Mouse (Mus musculus) c-Kit-positive CD71-positive TER-119-positive erythroid progenitor cells, embryonic 14.5 days (primary cell): ENCODE measurements around the gene Gbp7.
"Not testable (repeated sequence)": the region's sequence is repeated elsewhere in the genome, so short reads cannot be mapped to it uniquely, and the experiment has no call there.

Experiments used
- DNase-seq: peaks from one replicate; pipeline ENCODE4 v3.0.0-alpha.2; 2013; ENCODE audit warnings: low spot score

The Gbp7 gene

GRCm38 (mm10) chr3:142530087-142530953 lies at the start of gene Gbp7:
Gene Gbp7, plus strand, starts transcription at chr3:142530342.
- DNase-seq = peak; percentile 58

- peak; percentile 31 for DNase-seq
These were observed 39.7 kb upstream of the Gbp7 start for GRCm38 (mm10) chr3:142490465-142490864.

DNA sequence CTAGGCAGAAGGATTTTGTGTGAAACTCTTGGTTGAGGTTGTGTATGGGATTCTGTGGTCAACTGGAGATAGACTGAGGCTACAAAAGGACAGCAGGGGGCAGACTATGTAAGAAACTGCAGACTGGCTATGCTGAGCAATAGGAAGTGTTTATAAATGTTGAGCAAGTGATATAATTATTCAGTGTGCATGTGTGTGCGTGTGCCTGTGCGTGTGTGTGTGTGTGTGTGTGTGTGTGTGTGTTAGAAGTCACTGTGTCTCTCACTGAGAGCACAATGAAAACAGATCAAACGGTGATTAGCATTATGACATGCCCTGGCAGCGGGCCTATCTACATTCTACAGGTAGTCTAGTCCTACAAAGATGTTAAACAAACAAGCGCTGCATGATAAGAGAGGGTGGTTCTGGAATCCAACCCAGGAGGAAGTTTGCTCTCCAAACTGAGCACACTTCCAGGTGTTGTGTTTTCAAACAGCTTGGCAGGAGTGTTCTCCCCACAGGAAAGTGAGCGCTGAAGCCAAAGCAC lies 36.5 kb upstream of the Gbp7 start, which contains the start of gene Gbp5:
Gene Gbp5 (plus strand): TSS at position 443 of the 526 bp plus-strand sequence.
- DNase-seq = no peak

DNA sequence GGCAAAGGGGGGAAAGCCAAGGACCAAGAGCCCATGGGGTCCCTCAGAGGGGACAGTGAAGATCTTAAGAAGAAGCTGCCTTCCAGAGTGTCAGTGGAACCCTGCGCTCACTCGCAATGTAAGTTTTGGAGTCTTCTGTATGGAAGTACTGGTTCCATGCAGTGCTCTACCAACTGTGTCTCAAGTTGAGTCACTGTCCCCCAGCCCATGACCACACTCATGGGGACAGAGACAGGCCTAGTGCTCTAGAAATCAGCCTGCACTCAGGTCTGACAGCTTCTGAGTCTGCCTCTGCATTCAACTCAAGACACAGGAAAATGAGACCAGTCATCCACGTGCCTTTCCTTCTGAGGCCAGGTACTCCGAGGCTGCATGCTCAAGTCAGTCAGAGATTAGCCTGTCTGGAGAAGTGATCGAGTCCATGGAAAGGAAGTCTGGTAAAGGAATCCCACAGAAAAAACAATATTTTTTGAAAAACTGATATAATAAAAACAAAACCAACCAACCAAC lies 34.9 kb upstream of the Gbp7 start:
- DNase-seq = no peak

GRCm38 (mm10) chr3:142496113-142497101 lies 33.7 kb upstream of the Gbp7 start:
- DNase-seq = no peak

DNA sequence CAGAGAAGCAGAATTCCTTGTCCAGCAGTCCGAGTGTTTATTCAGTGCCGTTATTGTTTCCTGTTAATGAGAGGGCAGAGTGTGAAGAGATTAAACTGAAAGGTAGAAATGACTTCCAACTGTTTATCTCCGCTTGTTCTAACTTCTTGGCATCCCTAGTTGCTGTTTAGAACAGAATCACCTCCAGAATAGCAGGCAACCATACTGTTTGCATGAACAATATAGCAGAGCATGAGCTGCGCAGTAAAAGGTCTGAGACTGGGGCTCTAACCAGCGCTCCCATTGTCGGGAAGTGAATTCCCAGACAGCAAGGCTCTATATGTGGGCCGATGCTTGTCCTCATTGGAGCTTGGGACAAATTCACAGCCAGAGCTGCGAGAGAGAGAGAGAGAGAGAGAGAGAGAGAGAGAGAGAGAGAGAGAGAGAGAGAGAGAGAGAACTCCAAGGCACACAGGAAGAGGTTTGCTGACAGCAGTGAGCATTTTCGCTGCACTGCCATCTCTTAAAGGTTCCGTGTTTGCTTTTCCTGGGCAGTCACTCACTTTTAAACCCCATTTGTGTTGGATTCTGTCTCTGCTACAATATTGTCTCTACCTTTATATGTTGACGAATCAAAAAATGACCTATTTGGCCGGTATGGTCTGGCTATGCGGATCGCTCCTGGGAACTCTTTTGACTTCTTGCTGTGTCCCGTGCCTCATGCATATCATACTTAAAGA lies 32.9 kb upstream of the Gbp7 start:
- no peak for DNase-seq

GRCm38 (mm10) chr3:142498941-142499340 lies 31.2 kb upstream of the Gbp7 start:
- DNase-seq = no peak

DNA sequence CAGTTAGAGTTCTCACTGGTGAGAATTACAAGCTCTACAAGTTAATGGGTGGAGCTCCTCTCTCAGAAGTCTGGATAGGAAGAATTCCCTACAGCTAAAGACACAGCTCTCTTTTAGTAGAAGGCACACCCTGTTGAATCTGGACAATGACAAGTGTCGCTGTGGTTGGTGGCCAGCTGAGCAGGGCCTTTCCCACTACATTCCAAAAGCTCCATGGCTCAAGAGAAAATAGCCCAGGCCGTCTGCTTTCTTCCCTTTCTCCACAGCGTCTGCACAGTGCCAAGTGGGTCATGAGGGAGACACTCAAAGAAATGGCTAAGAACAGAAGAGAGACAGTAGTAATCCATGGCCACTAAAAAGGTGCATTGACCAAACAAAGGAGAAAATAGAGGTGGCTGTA lies 2.0 kb upstream of the Gbp7 start:
- no peak for DNase-seq

- DNase-seq = no peak
These were observed 545 bp upstream of the Gbp7 start for GRCm38 (mm10) chr3:142529597-142529996.

DNA sequence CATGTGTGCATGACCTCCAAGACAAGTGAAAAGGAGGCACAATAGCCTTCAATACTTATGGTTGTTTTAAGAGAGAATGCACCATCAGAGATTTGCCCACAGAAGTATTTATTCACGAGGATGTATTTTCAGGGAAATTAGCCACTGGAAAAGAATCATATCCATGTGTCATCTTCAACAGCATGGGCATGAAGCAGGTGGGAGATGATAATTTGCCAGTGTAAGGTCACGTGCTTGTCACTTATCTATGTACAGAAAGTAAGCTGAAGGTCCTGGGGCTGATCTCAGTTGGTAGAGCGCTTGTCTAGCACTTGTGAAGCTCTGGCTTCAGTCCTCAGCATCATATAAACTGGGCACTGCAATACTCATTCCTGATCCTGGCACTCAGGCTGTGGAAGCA lies 1.5 kb downstream of the Gbp7 start:
- peak; percentile 15 for DNase-seq

DNA sequence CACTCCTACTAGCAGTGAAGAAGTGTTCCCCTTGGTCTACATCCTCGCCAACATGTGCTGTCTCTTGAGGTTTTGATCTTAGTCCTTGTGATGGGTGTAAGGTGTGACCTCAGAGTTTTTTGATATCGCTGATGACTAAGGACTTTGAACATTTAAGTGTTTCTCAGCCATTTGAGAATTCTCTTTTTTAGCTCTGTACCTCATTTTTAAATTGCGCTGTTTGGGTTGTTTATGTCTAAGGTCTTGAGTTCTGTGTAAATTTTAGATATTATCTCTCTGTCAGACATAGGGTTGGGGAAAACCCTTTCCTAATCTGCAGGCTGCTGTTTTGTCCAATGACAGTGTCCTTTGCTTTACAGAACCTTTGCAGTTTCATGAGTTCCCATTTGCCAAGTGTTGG lies 3.0 kb downstream of the Gbp7 start:
- no peak for DNase-seq

- no peak for DNase-seq
These were observed 5.5 kb downstream of the Gbp7 start for GRCm38 (mm10) chr3:142535667-142536066.

GRCm38 (mm10) chr3:142541391-142541790 lies 11.2 kb downstream of the Gbp7 start:
- no peak for DNase-seq

DNA sequence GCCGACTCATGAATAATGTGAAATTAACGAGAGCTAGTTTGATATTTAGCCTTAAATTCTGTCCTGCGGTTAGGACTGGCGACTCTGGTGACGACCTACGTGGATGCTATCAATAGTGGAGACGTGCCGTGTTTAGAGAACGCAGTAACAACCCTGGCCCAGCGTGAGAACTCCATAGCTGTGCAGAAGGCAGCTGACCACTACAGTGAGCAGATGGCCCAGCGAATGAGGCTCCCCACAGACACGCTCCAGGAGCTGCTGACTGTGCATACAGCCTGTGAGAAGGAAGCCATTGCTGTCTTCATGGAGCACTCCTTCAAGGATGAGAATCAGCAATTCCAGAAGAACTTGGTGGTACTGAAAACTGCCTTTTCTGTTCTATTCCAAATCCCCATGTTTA lies 12.6 kb downstream of the Gbp7 start:
- not testable (repeated sequence) for DNase-seq

- DNase-seq = no peak
These were observed 16.5 kb downstream of the Gbp7 start for GRCm38 (mm10) chr3:142546690-142547089.

DNA sequence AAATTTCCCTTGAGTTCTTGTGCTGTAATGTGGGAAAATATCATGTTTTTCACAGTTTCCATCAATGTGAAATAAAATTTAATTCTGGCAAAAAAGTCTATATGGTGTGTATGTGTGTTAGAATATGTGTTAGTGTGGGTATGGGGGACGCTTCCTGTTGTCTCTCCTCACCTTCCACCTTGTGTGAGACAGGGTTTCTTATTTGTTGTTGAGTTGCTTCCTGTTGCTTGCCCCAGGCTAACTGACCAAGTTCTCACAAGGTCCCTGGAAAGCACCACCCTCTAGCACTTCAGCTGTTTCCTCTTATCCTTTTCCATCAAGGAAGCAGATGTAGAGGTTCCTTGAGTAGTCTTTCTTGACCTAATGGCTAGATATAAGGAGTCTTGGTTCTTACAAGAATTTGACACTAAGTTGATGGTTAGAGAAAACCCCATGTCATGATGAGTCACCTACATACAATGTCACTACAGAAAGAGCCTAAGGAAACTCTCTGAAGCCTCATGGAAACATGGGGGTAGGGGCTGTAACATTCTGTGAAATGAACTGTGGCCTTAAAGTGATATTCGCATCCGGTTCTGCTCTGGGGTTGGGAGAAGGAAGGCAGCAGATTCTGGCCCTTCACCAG lies 20.0 kb downstream of the Gbp7 start:
- DNase-seq = no peak

GRCm38 (mm10) chr3:142554601-142555000 lies 24.5 kb downstream of the Gbp7 start:
- DNase-seq = no peak

DNA sequence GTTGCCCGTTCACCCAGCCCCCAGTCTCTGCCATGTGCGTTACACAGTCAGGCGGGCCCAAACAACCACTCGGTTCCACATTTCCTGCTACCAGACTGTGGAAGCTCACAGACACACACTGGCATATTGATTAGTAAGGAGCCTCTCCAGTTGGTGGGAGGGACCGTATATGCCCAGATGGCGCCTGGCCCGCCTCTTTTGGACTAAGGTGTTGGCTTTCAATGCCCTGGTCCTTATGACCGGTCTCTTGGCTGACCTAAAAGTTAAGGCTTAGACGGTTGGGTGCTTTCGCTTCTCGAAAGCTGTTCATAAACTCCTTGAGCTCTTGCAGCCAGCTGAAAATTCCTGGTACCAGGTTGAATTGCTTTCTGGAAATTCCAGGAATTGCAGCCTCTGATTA lies 25.5 kb downstream of the Gbp7 start:
- no peak for DNase-seq

- no peak for DNase-seq
These were observed 29.6 kb downstream of the Gbp7 start, which contains the start of gene Gbp3 for GRCm38 (mm10) chr3:142559632-142560228. Gene Gbp3, plus strand, starts transcription at chr3:142560026.

DNA sequence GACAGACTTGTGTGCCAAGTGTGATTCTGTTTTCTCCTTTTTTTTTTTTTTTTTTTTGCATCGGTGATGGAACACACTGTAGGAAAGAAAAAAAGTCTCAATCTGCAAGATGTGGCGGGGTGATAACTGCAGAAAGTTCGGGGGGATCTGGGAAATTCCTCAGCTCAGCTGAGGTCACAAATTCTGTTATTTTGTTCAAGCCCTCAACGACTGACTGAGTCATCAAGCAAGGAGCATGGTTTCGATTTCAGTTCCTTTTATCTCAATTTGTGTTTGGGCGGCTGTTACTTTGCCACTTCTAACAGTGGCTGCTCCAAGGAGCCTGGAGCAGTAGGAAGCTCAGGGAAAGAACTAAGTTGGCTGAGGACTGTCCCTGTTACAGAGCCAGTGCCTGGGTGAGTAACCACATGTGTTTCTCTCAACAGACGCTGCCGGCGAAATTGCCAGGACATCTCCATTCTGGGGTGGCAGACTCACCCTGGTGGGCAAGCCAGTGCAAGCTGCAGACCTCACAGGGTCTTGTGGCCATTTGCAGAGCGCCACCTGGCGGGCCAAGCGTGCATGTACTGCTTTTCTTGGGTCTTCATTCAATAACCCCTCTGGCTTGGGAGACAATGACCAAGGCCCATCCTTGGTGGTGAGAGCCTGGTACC lies 30.3 kb downstream of the Gbp7 start:
- DNase-seq = peak; percentile 60
